Mouse (Mus musculus): ENCODE data around the gene Snx12. TPM values are rescaled to one million over a fixed set of nuclear protein-coding genes. Genes with fewer than 3 reads are reported as not detected.

The Snx12 gene
- polyA plus RNA-seq, 1 experiment: 17.3 TPM

- Histone ChIP-seq H3K9me3 (no peaks in the 10 kb centered on the region), H3K36me3 (replicated peaks; ENCODE audit: low read length) (no peaks in the 10 kb centered on the region), H3K4me1 (no peaks in the 10 kb centered on the region), H3K27me3 (replicated peaks) (peaks cover 42% of the 10 kb centered on the region), H3K4me3 (replicated peaks) (no peak overlapping the region)
- no peak for TF ChIP-seq GATA1 (IDR thresholded peaks at IDR 0.05; ENCODE audit: borderline replicate concordance, low read length)
- no peak for TF ChIP-seq FLI1 (IDR thresholded peaks at IDR 0.05; ENCODE audit: low read length)
Observed at GRCm38 (mm10) chrX:101084192-101084591, 138.2 kb downstream of the Snx12 start.

DNA sequence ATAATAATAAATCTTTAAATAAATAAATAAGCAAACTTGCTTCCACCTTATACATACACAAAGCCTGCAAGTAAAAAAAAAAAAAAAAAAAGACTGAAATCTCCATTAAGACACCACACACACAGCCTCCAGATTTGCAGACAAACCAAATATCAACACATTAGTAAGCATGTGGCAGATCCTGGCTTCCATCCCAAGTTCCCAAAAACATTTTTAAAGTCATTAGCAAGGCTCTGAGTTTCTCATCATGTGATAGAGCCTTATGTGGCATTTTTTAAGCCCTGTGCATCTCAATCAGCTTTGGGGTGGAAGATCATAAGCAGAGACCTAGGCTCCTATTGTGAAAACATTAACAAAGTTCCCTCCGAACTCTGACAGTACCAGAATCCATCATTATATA, 157.1 kb downstream of the Snx12 start:
- H3K36me3 ChIP-seq (replicated peaks; ENCODE audit: low read length): no peaks in the 10 kb centered on the region
- no peaks in the 10 kb centered on the region for H3K4me1 ChIP-seq
- H3K27me3 ChIP-seq (replicated peaks): no peaks in the 10 kb centered on the region
- peaks cover 2% of the 10 kb centered on the region; the same call in 1 of the 2 replicates for H3K9me3 ChIP-seq
- H3K4me3 ChIP-seq (replicated peaks): no peak overlapping the region
- TF ChIP-seq FLI1 (IDR thresholded peaks at IDR 0.05; ENCODE audit: low read length) (no peak), GATA1 (IDR thresholded peaks at IDR 0.05; ENCODE audit: borderline replicate concordance, low read length) (no peak)

GRCm38 (mm10) chrX:101063503-101063902, 158.9 kb downstream of the Snx12 start:
- no peak overlapping the region for H3K4me3 ChIP-seq (replicated peaks)

GRCm38 (mm10) chrX:101059541-101059940, 162.8 kb downstream of the Snx12 start, which contains the start of gene Tex11:
Gene Tex11, minus strand, starts transcription at chrX:101059667.
- H3K4me1 ChIP-seq: no peaks in the 10 kb centered on the region
- no peak for TF ChIP-seq FLI1 (IDR thresholded peaks at IDR 0.05; ENCODE audit: low read length)
- TF ChIP-seq GATA1 (IDR thresholded peaks at IDR 0.05; ENCODE audit: borderline replicate concordance, low read length): no peak
- peaks cover 9% of the 10 kb centered on the region for H3K9me3 ChIP-seq
- no peaks in the 10 kb centered on the region for H3K36me3 ChIP-seq (replicated peaks; ENCODE audit: low read length)
- no peak within 1 kb of the TSS for H3K4me3 ChIP-seq (replicated peaks)
- H3K27me3 ChIP-seq (replicated peaks): peaks cover 2% of the 10 kb centered on the region

More at GRCm38 (mm10) chrX:101063503-101063902, 158.9 kb downstream of the Snx12 start:
- H3K4me1 ChIP-seq: no peaks in the 10 kb centered on the region
- no peaks in the 10 kb centered on the region for H3K36me3 ChIP-seq (replicated peaks; ENCODE audit: low read length)
- TF ChIP-seq FLI1 (IDR thresholded peaks at IDR 0.05; ENCODE audit: low read length): no peak
- TF ChIP-seq GATA1 (IDR thresholded peaks at IDR 0.05; ENCODE audit: borderline replicate concordance, low read length): no peak
- H3K9me3 ChIP-seq: peaks cover 9% of the 10 kb centered on the region
- H3K27me3 ChIP-seq (replicated peaks): peaks cover 2% of the 10 kb centered on the region

Other genes with a start within 250 kb of the Snx12 start
- not detected in 2 replicates for gene Tex11, start 162.9 kb downstream of the Snx12 start, polyA plus RNA-seq (2012; ENCODE audit: insufficient read depth, low replicate concordance)
- gene Slc7a3, start 136.5 kb downstream of the Snx12 start, polyA plus RNA-seq (2012; ENCODE audit: insufficient read depth, low replicate concordance): 0.11 TPM in 1 of 2 replicates, not detected in the other
- 4.0 and 6.7 TPM in 2 replicates for gene Foxo4, start 32.0 kb upstream of the Snx12 start, polyA plus RNA-seq (2012; ENCODE audit: insufficient read depth, low replicate concordance)
- gene Gm614, start 41.4 kb upstream of the Snx12 start, polyA plus RNA-seq (2012; ENCODE audit: insufficient read depth, low replicate concordance): not detected in 2 replicates
- gene Il2rg, start 45.7 kb upstream of the Snx12 start, polyA plus RNA-seq (2012; ENCODE audit: insufficient read depth, low replicate concordance): 11.0 and 35.1 TPM in 2 replicates
- 0.11 TPM in 1 of 2 replicates, not detected in the other for gene Gm20489, start 46.5 kb upstream of the Snx12 start, polyA plus RNA-seq (2012; ENCODE audit: insufficient read depth, low replicate concordance)
- gene Med12, start 51.5 kb upstream of the Snx12 start, polyA plus RNA-seq (2012; ENCODE audit: insufficient read depth, low replicate concordance): 38.3 and 44.1 TPM in 2 replicates
- 0.22 TPM in 1 of 2 replicates, not detected in the other for gene Nlgn3, start 76.6 kb upstream of the Snx12 start, polyA plus RNA-seq (2012; ENCODE audit: insufficient read depth, low replicate concordance)
- gene Gjb1, start 153.8 kb upstream of the Snx12 start, polyA plus RNA-seq (2012; ENCODE audit: insufficient read depth, low replicate concordance): not detected in 2 replicates
- 10.9 and 14.1 TPM in 2 replicates for gene Zmym3, start 198.3 kb upstream of the Snx12 start, polyA plus RNA-seq (2012; ENCODE audit: insufficient read depth, low replicate concordance)
- 3.5 and 24.5 TPM in 2 replicates for gene Nono, start 206.8 kb upstream of the Snx12 start, polyA plus RNA-seq (2012; ENCODE audit: insufficient read depth, low replicate concordance)
- not detected in 2 replicates for gene Itgb1bp2, start 226.5 kb upstream of the Snx12 start, polyA plus RNA-seq (2012; ENCODE audit: insufficient read depth, low replicate concordance)